Mouse (Mus musculus) cerebellum, adult 18-20 months (tissue): ENCODE data around the gene Gm20388.
A peak's percentile ranks its signal among the peaks of the same experiment; 100 is the strongest.

ENCODE experiments used
- DNase-seq, 2 experiments: peaks; one replicate each; pipeline ENCODE4 v3.0.0; 2021

The Gm20388 gene

DNA sequence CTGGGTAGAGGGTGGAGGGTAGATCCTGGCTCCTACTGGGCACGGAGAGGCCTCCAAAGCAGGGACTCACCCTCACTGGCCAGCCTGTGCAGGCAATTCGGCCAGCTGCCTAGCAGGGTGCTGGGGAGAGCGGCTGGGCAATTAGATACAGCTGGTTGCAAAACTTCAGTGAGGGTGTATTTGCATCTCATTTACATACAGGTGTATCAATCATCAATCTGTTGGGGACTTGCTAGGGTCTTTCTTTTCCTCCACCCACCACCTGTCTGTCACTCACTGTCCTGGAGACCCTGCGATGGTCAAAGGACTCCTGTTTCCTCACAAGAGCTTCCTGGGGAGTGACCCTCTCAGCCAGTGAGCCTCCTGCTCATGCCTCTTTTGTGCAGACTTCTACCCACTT lies 465.6 kb downstream of the Gm20388 start:
- no peak for DNase-seq

DNA sequence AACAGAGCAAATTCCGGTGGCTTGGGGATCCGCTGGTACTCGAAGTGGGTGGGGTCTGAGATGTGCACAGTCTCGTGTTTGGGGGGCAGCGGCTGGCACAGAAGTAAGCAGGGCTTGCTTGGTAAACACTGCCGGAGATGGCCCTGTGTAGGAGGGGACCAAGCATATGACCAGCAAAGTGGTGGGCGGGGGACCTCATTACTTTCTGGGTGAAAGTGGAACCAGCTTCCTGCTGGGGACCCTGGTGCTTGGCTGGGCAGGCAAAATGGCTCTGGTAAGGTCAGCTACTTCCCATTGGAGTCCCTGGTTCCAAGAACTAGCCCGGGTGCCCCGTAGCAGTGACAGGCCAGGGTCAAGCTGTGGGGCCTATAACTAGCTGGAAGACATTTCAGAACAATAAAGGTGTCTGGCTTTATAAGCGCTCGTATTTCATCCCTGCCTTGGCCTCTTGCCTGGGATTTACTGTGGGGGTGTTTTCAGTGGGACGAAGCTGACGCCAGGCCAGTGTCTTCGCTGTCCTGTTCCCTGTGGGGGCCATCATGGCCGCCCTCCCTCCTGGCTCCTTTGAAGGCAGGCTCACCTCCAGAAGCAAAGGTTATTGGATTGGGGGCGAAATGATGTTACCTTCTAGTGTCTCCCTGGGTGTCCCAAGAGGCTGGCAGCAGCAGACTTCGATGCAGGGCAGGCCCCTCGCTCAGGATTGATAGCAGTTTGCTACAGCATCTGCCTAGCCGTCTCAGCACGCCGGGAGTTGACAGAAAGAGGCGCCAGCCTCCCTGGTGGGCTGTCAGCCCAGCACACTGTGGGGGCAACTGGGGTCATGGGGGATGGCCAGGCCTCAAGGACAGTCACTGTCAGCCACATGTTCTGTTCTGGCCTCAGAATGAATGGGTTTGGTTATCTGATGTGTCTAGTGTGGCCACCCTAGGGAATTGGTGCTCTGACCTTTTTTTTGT lies 466.5 kb downstream of the Gm20388 start:
- DNase-seq = no peak

DNA sequence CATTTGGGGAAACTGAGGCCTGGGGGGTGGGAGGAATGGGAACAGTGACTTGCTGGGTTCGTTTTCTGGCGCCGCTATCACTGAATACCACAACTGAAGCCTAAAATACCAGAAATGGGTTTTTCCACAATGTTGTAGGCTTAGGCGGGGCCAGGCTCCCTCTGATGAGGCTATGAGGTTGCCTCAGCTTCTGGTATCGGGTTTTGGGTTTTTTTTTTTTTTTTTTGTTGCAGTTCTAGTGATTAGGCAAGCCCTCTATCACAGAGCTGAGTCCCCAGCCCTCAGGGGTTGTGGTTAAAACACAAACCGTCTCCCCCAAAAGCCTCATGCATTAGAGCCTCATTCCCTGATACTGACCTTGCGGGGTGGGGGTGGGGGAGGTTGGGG lies 467.2 kb downstream of the Gm20388 start:
- no peak for DNase-seq

DNA sequence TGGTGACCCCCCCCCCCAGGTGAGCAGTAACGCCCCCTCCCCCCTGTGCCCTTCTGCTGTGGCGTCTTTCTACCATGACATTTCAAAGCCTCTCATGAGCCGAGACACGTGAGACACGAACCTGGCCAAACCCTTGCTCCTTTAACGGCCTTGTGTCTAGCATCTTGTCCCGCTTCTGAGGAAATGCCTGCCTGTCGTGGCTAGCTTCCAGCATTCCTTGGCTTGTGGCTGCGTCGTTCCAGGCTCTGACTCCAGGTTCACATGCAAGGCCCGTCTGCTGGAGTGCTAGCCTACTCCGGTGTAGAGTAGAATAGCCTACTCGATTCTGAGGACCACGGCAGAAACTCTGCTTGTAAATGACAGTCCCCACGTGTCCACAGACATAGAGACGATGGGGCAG lies 467.7 kb downstream of the Gm20388 start:
- peak; percentile 82 for DNase-seq

DNA sequence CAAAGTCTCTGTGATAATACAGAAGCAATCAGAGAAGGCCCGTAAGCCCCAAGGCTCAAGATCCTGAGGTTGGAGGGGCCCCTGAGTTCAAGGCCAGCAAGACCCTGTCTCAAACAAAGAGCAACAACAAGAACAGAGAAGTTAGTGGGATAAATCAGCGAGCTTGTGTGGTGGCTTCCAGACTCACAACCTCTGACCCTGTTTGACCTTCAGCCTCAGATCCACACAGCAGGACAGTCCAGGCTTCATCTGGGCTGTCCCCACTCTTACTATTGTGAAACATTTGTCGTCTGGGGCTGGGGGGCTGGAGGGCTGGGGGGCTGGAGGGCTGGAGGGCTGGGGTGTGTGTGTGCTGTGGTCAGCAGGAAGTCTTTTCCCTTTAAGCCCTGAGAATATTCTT lies 468.4 kb downstream of the Gm20388 start:
- DNase-seq = no peak

DNA sequence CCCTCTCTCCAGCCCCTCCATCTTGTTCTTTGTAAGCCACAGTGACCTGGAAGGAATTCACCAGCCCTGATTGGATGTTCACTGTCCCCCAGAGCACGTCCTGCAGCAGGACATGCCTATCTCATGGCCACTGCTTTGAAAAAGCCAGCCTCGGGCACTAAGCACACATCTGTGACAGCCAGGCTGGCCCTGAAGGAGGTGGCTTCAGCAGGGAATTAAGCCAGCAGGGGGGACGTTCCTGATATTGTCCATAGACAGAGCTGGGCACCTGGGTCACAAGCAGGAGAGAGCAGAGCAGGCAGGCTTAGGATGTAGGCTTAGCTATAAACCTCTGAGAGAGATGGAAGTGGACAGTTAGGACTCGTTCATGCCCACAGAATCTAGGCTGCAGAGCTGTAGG lies 471.2 kb downstream of the Gm20388 start:
- DNase-seq = peak in 1 of 2 experiments; percentile 33

DNA sequence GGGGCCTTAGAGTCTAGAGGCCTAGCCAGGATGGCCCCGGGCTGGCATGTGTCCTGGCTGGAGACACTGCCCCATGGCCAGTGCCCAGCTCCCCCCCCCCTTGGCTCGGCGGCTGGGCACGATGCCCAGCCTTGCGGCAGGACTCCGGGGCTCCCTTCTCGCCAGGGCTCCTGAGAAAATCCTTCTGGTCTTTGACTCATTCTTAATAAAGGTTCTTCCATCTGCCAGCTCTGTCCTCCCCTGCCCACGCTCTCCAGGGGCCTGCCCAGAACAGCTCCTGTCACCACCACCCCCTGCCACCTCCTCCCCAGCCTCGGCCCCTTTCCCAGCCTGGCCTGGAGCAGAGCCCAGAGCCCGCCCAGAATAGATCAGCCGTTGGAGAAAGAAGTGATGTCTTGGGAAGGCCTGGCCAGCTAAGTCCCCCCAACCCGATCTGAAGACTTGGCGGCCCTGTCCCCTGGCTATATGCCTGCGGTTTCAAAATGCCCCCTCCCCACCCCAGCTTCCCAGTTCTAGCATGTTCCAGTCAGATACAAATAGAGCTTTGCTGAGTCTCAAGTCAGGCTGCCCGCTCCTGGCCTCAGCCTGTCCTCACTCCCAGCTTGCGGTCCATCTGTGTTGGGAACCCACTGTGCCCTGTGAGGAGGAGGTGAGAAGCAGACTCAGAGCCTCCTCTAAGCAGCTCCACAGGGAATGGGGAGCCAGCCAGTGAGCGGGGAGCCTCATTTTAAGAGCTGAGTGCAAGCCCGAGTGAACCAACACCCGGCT lies 472.0 kb downstream of the Gm20388 start:
- peak; percentile 96 for DNase-seq

DNA sequence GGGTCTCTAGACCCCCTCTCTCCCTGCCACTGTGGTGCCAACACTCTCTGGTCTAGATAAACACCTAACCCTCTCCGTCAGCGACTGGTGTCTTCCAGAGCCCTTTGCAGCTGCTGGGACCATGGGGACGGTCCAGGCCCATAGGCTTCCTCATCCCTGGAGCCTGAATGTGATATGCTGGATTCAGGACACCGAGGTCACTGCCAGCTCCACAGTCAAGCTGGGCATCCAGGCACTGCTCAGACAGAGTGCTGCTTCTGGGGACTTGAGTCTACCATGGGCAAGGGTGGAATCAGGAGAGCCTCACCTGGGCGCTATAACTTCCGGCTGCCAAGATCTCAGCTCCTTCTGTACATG lies 472.5 kb downstream of the Gm20388 start:
- DNase-seq = no peak

DNA sequence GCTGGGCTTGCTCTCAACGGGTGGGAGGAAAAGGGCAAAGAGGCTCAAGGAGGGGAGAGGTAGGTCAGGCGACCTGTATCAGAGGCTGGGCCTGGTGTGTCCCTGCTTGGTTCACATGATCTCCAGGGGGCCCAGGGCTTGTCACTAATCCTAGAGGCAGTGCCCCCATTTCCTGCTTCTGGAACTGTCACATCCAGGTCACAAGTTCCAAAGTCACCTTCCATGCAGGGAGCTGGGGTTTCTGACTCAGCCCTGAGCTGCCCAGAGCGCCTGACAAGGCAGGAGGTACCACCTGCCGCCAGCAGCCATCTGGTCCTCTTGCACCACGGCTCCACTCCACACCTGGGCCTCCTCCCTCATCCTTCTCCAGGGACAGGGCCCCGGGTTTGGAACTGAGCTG lies 473.1 kb downstream of the Gm20388 start:
- DNase-seq = peak; percentile 51 to 65

DNA sequence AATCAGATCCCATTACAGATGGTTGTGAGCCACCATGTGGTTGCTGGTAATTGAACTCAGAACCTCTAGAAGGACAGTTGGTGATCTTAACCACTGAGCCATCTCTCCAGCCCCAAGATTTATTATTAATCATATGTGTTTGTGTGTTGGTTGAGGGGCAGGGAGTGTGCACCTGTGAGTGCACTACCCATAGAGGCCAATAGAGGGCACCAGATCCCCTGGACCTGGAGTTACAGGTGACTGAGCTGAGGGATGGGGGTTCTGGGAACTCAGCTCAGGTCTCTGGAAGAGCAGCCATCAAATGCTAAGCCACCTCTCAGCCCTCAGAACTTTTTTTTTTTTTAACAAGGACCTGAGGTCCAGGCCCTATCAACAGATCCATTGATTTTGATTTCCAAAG lies 474.1 kb downstream of the Gm20388 start:
- DNase-seq = no peak

DNA sequence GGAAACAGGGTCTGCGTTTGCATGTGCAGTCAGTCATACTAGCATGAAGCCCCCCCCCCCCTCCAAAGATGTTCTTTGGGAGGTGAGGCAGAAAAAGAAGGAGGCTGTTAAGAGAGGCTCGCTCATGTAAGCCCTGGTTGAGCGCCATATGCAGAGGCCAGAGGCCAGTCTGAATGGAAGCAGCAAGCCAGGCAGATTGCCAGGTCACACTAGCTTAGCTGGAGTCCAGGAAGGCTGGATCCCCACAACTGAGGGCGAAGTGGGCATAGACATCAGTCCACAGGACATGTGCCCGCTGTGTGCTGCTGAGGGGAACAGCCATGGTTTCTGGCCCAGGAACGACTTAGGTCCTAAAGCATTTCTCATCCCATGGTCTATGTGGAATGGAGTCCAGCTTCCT lies 477.6 kb downstream of the Gm20388 start:
- DNase-seq = no peak

DNA sequence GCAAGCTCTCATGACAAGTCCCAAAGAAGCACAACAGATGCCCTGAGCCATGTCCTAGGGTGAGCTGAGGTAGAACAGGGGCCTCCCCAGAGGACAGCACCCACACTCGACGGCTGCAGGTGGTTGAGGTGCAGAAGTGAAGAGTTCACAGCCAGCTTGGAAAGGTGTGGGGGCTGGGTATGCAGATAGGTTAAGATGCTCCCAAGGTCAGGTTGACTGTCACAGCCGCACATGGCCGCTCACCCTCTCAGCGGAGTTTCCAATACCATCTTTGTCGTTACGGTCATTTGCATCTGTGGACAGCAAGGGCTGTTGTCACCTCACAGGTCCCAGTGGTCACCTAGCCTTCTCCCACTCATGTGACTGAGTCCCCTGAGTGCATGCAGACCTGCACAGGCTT lies 480.0 kb downstream of the Gm20388 start:
- DNase-seq = no peak

DNA sequence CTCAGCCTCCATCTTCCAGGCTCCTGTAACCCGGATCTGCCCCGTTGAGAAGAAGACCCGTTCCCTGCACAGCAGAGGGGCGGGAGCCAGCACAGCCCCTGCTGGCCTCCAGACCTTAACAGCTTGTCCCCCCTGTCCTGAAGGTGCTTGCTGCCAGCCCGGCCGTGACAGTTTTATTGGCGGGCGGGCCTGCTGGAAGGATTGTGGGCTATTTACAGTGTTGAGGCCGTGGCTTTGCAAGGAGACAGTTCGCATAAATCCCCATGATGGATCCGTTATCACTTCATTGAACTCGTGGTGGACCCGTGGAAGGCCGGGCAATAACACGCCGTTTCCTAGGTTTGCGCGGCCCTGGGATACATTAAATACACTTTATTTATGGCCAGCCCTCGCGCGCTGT lies 481.2 kb downstream of the Gm20388 start:
- DNase-seq = no peak

DNA sequence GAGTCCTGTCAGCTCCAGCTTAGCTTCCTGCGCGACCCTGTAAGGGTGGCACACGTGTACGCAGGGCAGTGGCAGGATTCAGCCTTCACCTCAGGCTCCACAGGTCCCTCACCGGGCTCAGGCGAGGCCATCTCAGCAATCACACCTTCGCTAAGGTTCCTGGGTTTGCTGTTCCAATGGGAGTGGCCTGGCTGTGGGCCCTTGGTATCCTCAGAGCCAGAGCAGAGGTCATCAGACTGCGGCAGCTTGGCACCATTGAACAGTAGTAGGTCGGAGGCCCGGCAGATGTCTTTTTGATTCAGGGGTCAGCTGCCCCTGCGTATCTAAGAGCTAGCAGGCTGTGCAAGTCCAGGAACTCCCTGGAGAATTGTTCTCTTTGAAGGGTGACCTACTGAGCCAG lies 482.4 kb downstream of the Gm20388 start:
- DNase-seq = no peak

DNA sequence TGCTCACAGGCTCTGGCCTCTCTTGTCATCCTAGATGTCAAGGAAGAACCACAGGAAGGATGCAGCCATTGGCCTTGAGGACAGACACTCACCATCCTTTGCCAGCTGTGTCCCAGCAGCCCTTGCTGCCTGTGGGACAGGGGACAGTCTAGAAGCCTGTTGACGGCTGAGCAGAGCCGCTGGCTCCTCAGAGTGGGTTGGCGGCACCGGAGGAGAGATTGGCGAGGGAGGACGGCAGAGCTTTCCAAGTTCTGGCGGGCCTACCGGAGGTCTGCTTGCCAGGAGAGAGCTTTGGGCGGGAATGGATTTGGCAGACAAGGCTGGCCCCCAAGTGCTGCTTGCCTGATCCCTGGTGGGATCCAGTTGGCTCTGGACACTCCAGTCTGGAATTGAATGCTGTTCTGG lies 483.2 kb downstream of the Gm20388 start:
- DNase-seq = peak; percentile 72 to 74

DNA sequence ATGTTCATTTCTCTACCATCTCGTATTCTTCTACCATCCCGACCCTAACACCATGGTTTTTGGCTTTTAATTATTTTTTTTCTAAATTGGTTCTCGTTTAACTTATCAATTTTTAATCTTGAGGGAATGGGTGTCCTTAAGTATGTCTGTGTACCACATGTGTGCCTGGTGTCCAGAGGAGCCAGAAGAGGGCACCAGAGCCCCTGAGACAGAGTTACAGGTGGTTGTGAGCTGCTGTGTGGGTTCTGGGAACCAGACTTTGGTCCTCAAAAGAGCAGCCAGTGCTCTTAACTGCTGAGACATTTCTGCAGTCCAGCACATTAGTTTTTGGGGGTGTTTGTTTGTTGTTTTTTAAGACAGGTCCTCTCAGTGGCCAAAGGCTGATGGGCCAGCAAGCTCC lies 485.3 kb downstream of the Gm20388 start:
- DNase-seq = no peak

DNA sequence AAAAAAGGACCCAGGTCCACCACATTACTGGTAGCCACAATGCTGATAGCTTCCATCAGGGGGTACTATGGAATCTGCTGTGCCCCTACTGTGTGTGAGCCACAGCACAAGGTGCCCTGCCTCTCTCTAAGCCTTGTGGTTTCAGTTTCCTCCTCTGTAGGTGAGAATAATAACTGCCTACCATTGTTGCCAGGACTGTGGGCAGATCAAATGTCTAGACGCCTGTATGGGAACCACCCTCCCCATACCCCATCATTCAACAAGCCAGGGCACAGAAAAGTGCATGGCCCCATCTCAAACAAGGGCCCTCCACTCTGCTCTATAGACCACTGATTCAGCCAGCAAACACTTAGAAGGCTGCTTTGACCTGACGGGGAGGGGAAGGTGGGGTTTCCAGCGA lies 486.1 kb downstream of the Gm20388 start:
- DNase-seq = no peak

DNA sequence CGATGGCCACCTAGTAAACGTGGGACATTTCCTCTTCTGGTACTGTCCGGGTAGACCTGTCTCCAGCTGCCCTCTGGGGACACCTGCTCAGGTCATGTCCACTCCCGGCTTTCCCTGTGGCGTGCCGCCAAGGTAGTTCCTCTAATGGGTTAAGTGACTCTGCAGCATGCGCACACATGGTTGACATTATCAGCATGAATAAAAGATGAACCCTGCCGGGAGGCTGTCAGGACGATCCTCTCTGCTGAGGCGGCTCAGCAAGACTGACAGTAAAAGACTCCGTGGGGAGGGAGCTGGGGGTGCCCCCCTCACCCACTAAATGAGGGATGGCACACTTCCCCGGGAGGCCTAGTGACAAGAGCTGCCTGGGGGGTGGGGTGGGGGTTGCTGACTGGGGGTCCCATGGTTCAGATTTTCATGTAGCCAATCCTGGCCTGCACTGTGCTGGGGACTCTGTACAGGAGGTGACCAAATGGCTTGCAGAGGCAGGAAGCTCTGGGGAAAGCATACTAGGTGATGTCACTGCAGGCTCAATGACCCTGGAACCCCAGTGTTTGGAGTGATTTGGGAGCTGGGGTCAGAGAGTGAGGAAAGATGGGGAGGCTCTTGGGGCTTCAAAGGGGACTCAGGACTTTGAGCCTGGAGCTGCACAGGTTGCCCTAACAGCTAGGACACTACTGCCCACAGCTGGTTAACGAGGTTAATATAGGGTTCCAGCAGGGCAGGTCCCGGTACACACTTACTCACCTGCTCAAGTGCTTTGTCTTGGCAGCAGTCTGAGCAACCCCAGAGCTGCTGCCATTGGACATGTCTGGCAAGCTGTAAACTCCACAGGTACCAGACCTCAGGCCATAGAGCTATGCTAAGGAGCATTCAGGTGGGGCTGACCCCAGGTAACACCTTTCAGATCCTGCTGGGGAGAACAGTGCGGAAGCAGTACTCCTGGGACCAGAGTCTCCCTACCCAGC lies 487.1 kb downstream of the Gm20388 start:
- DNase-seq = no peak

DNA sequence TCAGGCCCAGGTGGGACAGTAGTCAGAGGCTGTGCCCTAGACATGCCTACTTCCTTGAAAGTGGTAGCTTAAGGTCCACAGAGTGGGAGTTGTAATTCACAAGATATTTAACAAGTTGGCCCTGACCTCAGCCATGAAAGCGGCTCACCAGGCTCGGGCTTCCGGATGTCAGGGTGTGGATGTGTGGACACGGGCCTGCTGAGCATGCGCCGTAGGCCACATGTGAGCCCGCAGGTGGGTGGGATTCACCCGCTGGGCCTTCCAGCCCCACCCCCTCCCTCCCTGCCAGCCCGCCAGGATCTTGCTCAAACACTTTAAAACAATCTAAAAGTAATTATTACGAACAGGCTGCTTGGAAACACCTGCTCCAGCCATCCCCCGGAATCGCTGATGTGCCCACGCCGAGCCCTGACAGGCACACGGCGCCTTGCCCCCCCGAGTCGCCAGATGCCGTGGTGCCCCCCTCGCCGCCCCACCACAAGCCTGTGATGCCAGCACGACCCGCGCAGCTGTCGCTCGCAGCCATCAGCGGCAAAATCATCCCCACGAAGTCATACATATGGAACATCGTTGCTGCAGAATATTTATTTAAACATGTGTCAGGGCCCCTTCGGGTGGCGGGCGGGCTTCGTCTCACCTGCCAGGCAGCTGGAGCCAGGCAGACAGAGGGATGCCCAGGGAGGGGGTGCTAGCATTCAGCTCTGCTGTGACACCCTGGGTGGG lies 488.7 kb downstream of the Gm20388 start:
- no peak for DNase-seq

DNA sequence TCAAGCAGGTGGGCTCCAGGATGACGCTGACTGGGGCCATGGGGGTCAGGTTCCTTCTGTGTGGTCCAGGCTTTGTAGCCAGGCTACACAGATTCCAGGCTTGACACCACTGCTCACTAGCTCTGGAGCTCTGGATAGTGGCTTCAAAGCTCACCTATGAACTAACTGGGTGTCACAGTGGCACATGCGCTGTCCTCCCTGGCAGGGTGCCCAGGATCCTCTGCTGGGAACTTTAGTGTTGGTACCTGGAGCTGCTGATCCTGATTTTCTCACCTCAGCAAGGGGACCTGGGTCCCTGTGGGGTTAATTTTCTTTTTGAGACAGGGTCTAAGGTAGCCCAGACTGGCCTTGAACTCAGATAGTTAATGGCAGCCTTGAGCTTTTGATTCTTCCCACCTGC lies 490.6 kb downstream of the Gm20388 start:
- no peak for DNase-seq

DNA sequence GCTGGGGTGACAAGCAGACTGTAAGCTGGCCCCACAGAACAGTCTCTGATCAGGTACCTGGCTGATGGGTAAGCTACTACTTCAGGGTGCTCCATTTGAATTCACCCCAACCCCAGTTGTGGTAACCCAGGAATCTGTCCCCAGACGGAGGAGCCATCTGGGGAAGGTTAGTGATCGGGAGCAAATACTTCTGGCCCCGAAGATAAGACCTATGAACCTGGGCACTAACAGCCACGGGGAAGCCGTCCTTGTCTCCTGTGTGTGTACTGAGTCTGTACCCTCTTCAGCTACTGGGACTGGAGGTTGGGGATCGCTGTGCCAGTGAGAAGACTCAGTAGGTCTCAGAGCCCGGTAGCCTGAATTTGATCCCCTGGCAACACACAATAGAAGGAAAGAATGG lies 491.1 kb downstream of the Gm20388 start:
- DNase-seq = no peak

DNA sequence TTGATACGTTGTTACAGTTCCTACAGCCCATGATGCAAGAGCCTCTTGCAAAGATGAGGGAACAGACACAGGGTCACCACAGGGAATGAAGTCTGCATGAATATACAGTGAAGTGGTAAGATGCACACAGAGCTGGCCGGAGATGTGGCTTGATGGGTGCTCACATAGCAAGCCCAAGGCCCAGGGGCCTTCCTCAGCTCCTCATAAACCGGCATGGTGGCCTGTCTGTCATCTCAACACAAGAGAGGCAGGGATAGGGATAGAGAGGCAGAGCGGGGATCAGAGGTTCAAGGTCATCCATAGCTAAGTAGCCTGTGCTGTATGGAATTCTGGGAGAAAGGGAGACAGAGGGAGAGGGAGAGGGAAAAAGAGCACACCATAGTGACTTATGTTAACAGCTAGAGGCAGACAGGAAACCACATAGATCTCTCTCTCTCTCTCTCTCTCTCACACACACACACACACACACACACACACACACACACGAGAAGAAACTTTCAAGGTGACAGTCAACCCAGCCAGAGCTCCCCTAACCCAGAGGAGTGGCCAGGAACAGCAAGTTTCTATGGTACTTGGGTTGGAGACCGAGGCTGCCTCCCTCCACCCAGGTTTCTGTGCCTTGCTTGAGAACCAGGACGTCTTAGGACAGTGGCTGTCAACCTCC lies 493.1 kb downstream of the Gm20388 start:
- DNase-seq = no peak
